Mouse (Mus musculus) heart, adult 2 months (tissue): Measurements from ENCODE around the gene Tom1l2. TPM values are rescaled to one million over a fixed set of nuclear protein-coding genes. Genes with fewer than 3 reads are reported as not detected.

ENCODE experiments used
- DNase-seq, 2 experiments: peaks; one replicate each; pipeline ENCODE4 v3.0.0; 2021
- H3K27ac ChIP-seq: fragments of 200-600 bp; 2 replicates; pipeline ENCODE4 v1.8.1; 2022
- H3K27me3 ChIP-seq: fragments of 200-500 bp; 2 replicates; pipeline ENCODE4 v1.6.1; 2012; ENCODE audit warnings: mild to moderate bottlenecking, low read length, inconsistent platforms, mixed read lengths; ENCODE audit not compliant: control insufficient read depth, insufficient read depth
- H3K36me3 ChIP-seq: fragments of 200-500 bp; 2 replicates; pipeline ENCODE4 v1.6.1; 2012; ENCODE audit warnings: low read length, inconsistent platforms; ENCODE audit not compliant: control insufficient read depth, insufficient read depth
- H3K4me1 ChIP-seq: fragments of 200-500 bp; 2 replicates; pipeline ENCODE4 v1.6.1; 2011; ENCODE audit warnings: low read length; ENCODE audit not compliant: control insufficient read depth, insufficient read depth
- H3K4me3 ChIP-seq: fragments of 200-600 bp; 2 replicates; pipeline ENCODE4 v1.8.1; 2022
- H3K79me2 ChIP-seq: fragments of 200-500 bp; replicated peaks from 2 replicates; pipeline ENCODE4 v1.6.1; 2012; ENCODE audit warnings: mild to moderate bottlenecking, inconsistent platforms, low read length, moderate library complexity, mixed read lengths; ENCODE audit not compliant: control insufficient read depth, insufficient read depth
- H3K9ac ChIP-seq: fragments of 200-500 bp; 2 replicates; pipeline ENCODE4 v1.6.1; 2012; ENCODE audit warnings: low read depth, mild to moderate bottlenecking, control low read depth, inconsistent platforms, low read length, mixed read lengths
- CTCF ChIP-seq: fragments of 200-600 bp; IDR thresholded peaks from 2 replicates; pipeline ENCODE4 v1.8.1; 2022; ENCODE audit warnings: antibody characterized with exemption, mild to moderate bottlenecking, moderate library complexity
- EP300 ChIP-seq: fragments of 200-500 bp; IDR thresholded peaks from 2 replicates; pipeline ENCODE4 v1.6.1; 2011; ENCODE audit warnings: low read depth, low read length, control low read depth; ENCODE audit not compliant: insufficient read depth
- POLR2A ChIP-seq: fragments of 200-500 bp; IDR thresholded peaks from 2 replicates; pipeline ENCODE4 v1.6.1; 2011; ENCODE audit warnings: mild to moderate bottlenecking, low read depth, low read length, control low read depth; ENCODE audit not compliant: insufficient read depth
- WGBS: fragments of 180-500 bp; shearing (Covaris S2); methylation state at CpG from one replicate; pipeline ENCODE4 v1.1.7; 2018; 5-methylcytosine and 5-hydroxymethylcytosine counted together
- intact Hi-C: fragments of 180-260 bp; cut with DNase I; formaldehyde crosslinking; loops from one replicate; pipeline ENCODE4 v1.15.1; 2025
- polyA plus RNA-seq: library from polyadenylated mRNA; depleted of rRNA; stranded (reverse); fragments of >200 nt; gene quantifications from 2 replicates; pipeline ENCODE4 v1.2.3, GENCODE M21; 2012
- total RNA-seq, 2 experiments: library from RNA; stranded (reverse); gene quantifications; 2 replicates each; pipeline ENCODE4 v1.2.3; 2021

Tom1l2 gene
- total and polyA plus RNA-seq, 3 experiments, result 102 to 123 (median 113) TPM

DNA sequence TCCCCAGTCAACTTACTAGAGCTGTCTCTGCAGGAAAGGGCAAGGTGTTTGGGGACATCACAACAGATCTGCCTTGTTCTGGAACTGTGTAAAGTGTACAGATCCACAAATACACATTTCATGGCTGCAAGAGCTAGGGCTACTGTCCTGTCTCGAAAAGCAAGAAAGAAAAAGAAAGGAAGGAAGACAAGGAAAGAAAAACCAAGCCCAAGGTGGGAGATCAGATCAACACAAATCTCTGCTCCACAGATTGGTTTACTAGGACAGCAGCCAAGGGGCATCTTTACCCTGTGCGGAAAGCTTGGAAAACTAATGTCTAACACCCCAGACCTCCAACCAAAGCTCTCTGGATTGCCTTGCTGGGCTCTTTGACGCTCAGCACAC, 130.6 kb downstream of the Tom1l2 start:
- H3K27me3 ChIP-seq, result no peaks in the 10 kb centered on the region
- intact Hi-C loops, result no loop called here

DNA sequence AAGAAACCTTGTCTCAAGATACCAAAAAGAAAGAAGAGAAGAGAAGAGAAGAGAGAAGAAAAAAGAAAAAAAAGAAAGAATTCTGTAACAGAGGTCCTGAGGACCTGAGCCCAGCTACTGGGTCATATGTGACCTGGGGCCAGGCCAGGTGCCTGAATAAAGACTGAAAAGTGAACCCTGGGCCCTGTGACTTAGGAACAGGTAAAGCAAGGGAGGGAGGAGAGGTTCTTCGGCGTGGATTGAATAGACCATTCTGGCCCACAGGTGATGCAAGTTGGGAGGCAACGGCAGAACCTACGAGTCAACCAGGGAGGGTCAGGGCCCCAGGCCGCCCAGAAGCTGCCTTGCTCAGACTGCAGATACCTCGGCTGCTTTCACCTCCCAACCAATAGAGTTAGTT, 131.3 kb downstream of the Tom1l2 start:
- H3K79me2 ChIP-seq, result peaks cover 5% of the 10 kb centered on the region
- no peak for DNase-seq
- no peaks in the 10 kb centered on the region for H3K27me3 ChIP-seq
- intact Hi-C loops, result no loop called here
- H3K9ac ChIP-seq, result no peak overlapping the region
- H3K4me3 ChIP-seq, result no peak overlapping the region
- H3K36me3 ChIP-seq, result no peaks in the 10 kb centered on the region
- H3K4me1 ChIP-seq, result peaks cover 7% of the 10 kb centered on the region
- TF ChIP-seq EP300, result no peak
- TF ChIP-seq CTCF, result no peak
- no peak for TF ChIP-seq POLR2A
- 93% methylated on average over 6 of the region's 6 CpGs for WGBS
- H3K27ac ChIP-seq, result no peak overlapping the region

More for the DNA sequence above, 130.6 kb downstream of the Tom1l2 start:
- Histone ChIP-seq H3K4me3 (no peak overlapping the region; the same call in 1 of the 2 replicates), H3K4me1 (peaks cover 3% of the 10 kb centered on the region; the same call in 1 of the 2 replicates), H3K9ac (no peak overlapping the region), H3K27ac (no peak overlapping the region; the same call in 1 of the 2 replicates), H3K79me2 (peaks cover 5% of the 10 kb centered on the region), H3K36me3 (no peaks in the 10 kb centered on the region)
- TF ChIP-seq EP300, result no peak
- TF ChIP-seq CTCF, result no peak
- TF ChIP-seq POLR2A, result no peak
- WGBS, result 72% methylated on average over 3 of the region's 3 CpGs
- no peak for DNase-seq

DNA sequence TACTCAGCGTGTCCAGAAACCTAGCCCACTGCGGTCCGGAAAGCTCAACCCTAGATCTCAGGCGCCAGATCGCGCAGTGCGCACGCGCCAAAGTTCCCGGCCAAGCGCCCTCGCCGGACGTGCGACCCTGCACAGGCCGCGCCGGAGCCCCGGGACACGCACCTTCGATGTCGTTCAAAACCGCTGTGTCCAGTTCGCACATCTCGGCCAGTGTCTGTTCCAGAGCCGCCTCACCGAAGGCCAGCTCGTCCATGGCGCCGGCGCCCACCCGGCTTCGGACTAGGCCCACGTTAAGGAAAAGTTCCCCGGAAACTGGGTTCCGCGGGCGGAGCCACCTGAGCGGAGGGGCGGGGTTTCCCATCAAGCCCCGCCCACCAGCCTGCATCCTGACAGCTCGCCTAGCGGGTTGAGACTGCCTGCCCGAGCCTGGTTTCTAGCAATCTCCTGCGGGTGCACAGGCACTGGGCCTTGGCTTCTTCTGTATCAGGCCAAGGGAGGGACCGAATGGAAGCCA, 132.4 kb downstream of the Tom1l2 start:
- Histone ChIP-seq H3K4me3 (peak overlapping the region; percentile 74), H3K27ac (peak overlapping the region; percentile 98), H3K9ac (peak overlapping the region; percentile 95), H3K36me3 (no peaks in the 10 kb centered on the region), H3K79me2 (peaks cover 5% of the 10 kb centered on the region), H3K4me1 (peaks cover 7% of the 10 kb centered on the region), H3K27me3 (no peaks in the 10 kb centered on the region)
- intact Hi-C loops, result no loop called here
- peak; percentile 7; the same call in 1 of the 2 replicates for TF ChIP-seq EP300
- TF ChIP-seq CTCF, result no peak
- TF ChIP-seq POLR2A, result peak; percentile 71
- peak; percentile 95 for DNase-seq
- under 1% methylated on average over 46 of the region's 46 CpGs for WGBS

DNA sequence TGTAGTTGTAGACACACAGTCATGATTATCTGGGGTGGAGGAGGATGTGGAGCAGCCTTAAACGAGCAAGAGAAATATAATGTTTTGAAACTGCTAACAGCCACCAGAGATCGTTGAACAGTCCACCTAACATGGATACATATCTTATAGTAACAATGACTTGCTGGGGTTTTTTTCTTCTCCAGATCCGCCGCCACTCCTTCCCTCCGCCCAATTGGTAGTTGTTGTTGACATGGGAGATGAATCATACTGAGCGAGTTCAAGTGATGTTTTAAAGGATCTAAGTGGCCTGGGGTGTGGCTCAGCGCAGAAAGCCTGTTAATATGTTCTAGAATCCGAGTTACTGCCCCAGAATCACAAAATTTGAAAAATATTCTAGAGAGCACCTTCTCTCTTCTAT, 133.1 kb downstream of the Tom1l2 start:
- peak overlapping the region; percentile 95 for H3K9ac ChIP-seq
- no peaks in the 10 kb centered on the region for H3K27me3 ChIP-seq
- H3K27ac ChIP-seq, result peak overlapping the region; percentile 98
- DNase-seq, result no peak
- peaks cover 7% of the 10 kb centered on the region for H3K79me2 ChIP-seq
- intact Hi-C loops, result no loop called here
- TF ChIP-seq POLR2A (no peak), CTCF (no peak), EP300 (no peak)
- WGBS, result 18% methylated on average over 8 of the region's 8 CpGs
- peak overlapping the region; percentile 74 for H3K4me3 ChIP-seq
- H3K4me1 ChIP-seq, result peaks cover 7% of the 10 kb centered on the region
- no peaks in the 10 kb centered on the region for H3K36me3 ChIP-seq

DNA sequence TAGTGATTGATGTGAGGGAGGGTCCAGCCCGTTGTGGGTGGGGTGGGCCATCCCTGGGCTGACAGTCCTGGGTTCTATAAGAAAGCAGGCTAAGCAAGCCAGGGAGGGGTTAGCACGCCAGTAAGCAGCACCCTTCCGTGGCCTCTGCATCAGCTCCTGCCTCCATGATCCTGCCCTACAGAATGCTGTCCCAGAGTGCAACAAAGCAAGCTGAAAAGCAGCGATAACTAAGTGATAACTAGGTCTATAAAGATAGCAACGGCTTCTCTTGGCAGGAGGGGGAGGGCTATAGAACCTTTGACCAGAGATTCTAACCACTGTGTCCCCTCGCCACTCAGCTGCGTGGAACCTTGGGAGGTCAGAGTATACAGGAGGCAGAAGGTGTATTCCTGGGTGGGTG, 135.2 kb downstream of the Tom1l2 start:
- no peak for DNase-seq
- H3K27ac ChIP-seq, result no peak overlapping the region
- H3K36me3 ChIP-seq, result no peaks in the 10 kb centered on the region
- H3K4me3 ChIP-seq, result no peak overlapping the region
- H3K9ac ChIP-seq, result no peak overlapping the region
- 78% methylated on average over 7 of the region's 7 CpGs for WGBS
- H3K4me1 ChIP-seq, result peaks cover 7% of the 10 kb centered on the region
- TF ChIP-seq CTCF, result no peak
- TF ChIP-seq EP300, result no peak
- TF ChIP-seq POLR2A, result no peak
- H3K79me2 ChIP-seq, result peaks cover 7% of the 10 kb centered on the region
- intact Hi-C loops, result no loop called here
- H3K27me3 ChIP-seq, result no peaks in the 10 kb centered on the region

DNA sequence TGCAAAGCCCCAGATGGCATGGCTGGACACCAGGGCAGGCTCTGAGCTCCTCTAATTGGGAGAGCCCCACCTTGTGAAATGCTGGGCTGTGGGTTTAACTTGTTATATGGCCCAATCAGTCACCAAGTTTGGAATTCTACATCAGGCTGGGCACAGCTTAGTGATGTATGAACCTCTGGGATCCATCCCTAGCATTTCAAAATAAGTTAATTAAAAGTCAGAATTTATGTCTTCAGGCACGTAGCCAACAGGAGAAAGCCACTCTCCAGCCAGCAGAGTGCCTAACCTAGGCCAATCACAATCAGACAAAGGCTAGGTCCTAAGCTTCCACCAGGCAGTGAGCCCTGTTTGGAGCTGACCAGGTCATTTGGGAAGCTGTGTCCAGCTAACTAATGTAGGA, 136.0 kb downstream of the Tom1l2 start:
- peaks cover 9% of the 10 kb centered on the region for H3K4me1 ChIP-seq
- H3K36me3 ChIP-seq, result no peaks in the 10 kb centered on the region
- TF ChIP-seq EP300 (no peak), CTCF (no peak), POLR2A (no peak)
- DNase-seq, result no peak
- H3K27me3 ChIP-seq, result no peaks in the 10 kb centered on the region
- H3K4me3 ChIP-seq, result no peak overlapping the region
- H3K27ac ChIP-seq, result no peak overlapping the region
- WGBS, result 91% methylated on average over 1 of the region's 1 CpGs
- H3K9ac ChIP-seq, result no peak overlapping the region
- intact Hi-C loops, result no loop called here
- peaks cover 7% of the 10 kb centered on the region for H3K79me2 ChIP-seq
